Mouse (Mus musculus) embryonic facial prominence, embryonic 14.5 days (tissue): ENCODE results near the gene Slc3a2. TPM values are rescaled to one million over a fixed set of nuclear protein-coding genes. Genes with fewer than 3 reads are reported as not detected.

ENCODE experiments used
- ATAC-seq: fragments of 200-750 bp; cut with Nextera tagmentation; 2 replicates; pipeline ENCODE4 v1.8.0; 2017; ENCODE audit warnings: low read depth, moderate number of reproducible peaks, moderate TSS enrichment
- DNase-seq: peaks from one replicate; pipeline ENCODE4 v3.0.0-alpha.2; 2015; ENCODE audit warnings: low spot score
- H3K27ac ChIP-seq: fragments of 300-500 bp; sonication (generic); replicated peaks from 2 replicates; pipeline ENCODE4 v1.5.1; 2014; ENCODE audit warnings: low read depth, mild to moderate bottlenecking, low read length, moderate library complexity
- H3K27me3 ChIP-seq: fragments of 300-500 bp; sonication (generic); replicated peaks from 2 replicates; pipeline ENCODE4 v1.6.1; 2014; ENCODE audit warnings: low read length; ENCODE audit not compliant: control insufficient read depth, insufficient read depth
- H3K36me3 ChIP-seq: fragments of 300-500 bp; sonication (generic); 2 replicates; pipeline ENCODE4 v1.6.1; 2014; ENCODE audit warnings: low read length, mixed read lengths; ENCODE audit not compliant: control insufficient read depth, insufficient read depth
- H3K4me1 ChIP-seq: fragments of 300-500 bp; sonication (generic); 2 replicates; pipeline ENCODE4 v1.6.1; 2014; ENCODE audit warnings: antibody characterized with exemption, low read length; ENCODE audit not compliant: control insufficient read depth, insufficient read depth
- H3K4me2 ChIP-seq: fragments of 300-500 bp; sonication (generic); 2 replicates; pipeline ENCODE4 v1.6.1; 2014; ENCODE audit warnings: low read depth, mild to moderate bottlenecking, low read length, moderate library complexity, mixed read lengths
- H3K4me3 ChIP-seq: fragments of 300-500 bp; sonication (generic); 2 replicates; pipeline ENCODE4 v1.5.1; 2014; ENCODE audit warnings: low read depth, mild to moderate bottlenecking, low read length
- H3K9ac ChIP-seq: fragments of 300-500 bp; sonication (generic); 2 replicates; pipeline ENCODE4 v1.6.1; 2014; ENCODE audit warnings: low read depth, mild to moderate bottlenecking, low read length, moderate library complexity, mixed read lengths
- H3K9me3 ChIP-seq: fragments of 300-500 bp; sonication (generic); 2 replicates; pipeline ENCODE4 v1.6.1; 2016; ENCODE audit warnings: low read length; ENCODE audit not compliant: control insufficient read depth
- WGBS: fragments of 180-500 bp; shearing (Covaris S2); extraction: QIAGEN DNeasy Blood & Tissue Kit; methylation state at CpG from one replicate; pipeline ENCODE4 v1.1.7; 2014; 5-methylcytosine and 5-hydroxymethylcytosine counted together
- polyA plus RNA-seq: library from polyadenylated mRNA; unstranded; fragments of >200 nt; fragmentation: Nextera tagmentation; extraction: Ambion mirVana; gene quantifications from 2 replicates; pipeline ENCODE4 v1.2.1, GENCODE M21; 2014

Slc3a2 gene
- polyA plus RNA-seq, 1 experiment from 2014 or later: 100 TPM

- DNase-seq: no peak
- no peaks in the 10 kb centered on the region for H3K27me3 ChIP-seq
- H3K9ac ChIP-seq: no peak overlapping the region
- WGBS: 71% methylated on average over 10 of the region's 10 CpGs
- ATAC-seq: no peak
- H3K4me2 ChIP-seq: no peak overlapping the region
- no peaks in the 10 kb centered on the region for H3K9me3 ChIP-seq
- no peak overlapping the region for H3K27ac ChIP-seq
- H3K4me3 ChIP-seq: no peak overlapping the region
- H3K36me3 ChIP-seq: peaks cover 24% of the 10 kb centered on the region
- H3K4me1 ChIP-seq: peaks cover 19% of the 10 kb centered on the region
Measured at GRCm38 (mm10) chr19:8714653-8715481, 8.3 kb downstream of the Slc3a2 start.

- Histone ChIP-seq H3K4me3 (peak overlapping the region; percentile 89), H3K4me1 (peaks cover 19% of the 10 kb centered on the region), H3K9me3 (no peaks in the 10 kb centered on the region), H3K27ac (peak overlapping the region; percentile 94), H3K36me3 (peaks cover 32% of the 10 kb centered on the region), H3K27me3 (no peaks in the 10 kb centered on the region), H3K4me2 (peak overlapping the region; percentile 73), H3K9ac (peak overlapping the region; percentile 93)
- no peak for DNase-seq
- peak; percentile 6; the same call in 1 of the 2 replicates for ATAC-seq
- WGBS: 7% methylated on average over 13 of the region's 13 CpGs
Measured at GRCm38 (mm10) chr19:8713997-8714652, 9.0 kb downstream of the Slc3a2 start.

- peak; percentile 93 for DNase-seq
- H3K9ac ChIP-seq: peak overlapping the region; percentile 93
- no peaks in the 10 kb centered on the region for H3K27me3 ChIP-seq
- peak overlapping the region; percentile 73 for H3K4me2 ChIP-seq
- peak; percentile 91 for ATAC-seq
- peaks cover 19% of the 10 kb centered on the region for H3K4me1 ChIP-seq
- H3K36me3 ChIP-seq: peaks cover 39% of the 10 kb centered on the region
- H3K27ac ChIP-seq: peak overlapping the region; percentile 94
- peak overlapping the region; percentile 89 for H3K4me3 ChIP-seq
- no peaks in the 10 kb centered on the region for H3K9me3 ChIP-seq
- under 1% methylated on average over 30 of the region's 51 CpGs for WGBS
Measured at GRCm38 (mm10) chr19:8713306-8713996, 9.7 kb downstream of the Slc3a2 start.

GRCm38 (mm10) chr19:8712870-8713305, 10.3 kb downstream of the Slc3a2 start:
- H3K4me3 ChIP-seq: peak overlapping the region; percentile 89
- H3K27ac ChIP-seq: peak overlapping the region; percentile 94
- DNase-seq: peak; percentile 91
- peaks cover 19% of the 10 kb centered on the region for H3K4me1 ChIP-seq
- WGBS: 0% methylated on average over 13 of the region's 13 CpGs
- peak; percentile 58 for ATAC-seq
- H3K4me2 ChIP-seq: peak overlapping the region; percentile 73
- H3K9ac ChIP-seq: peak overlapping the region; percentile 93
- peaks cover 44% of the 10 kb centered on the region for H3K36me3 ChIP-seq
- H3K9me3 ChIP-seq: no peaks in the 10 kb centered on the region
- no peaks in the 10 kb centered on the region for H3K27me3 ChIP-seq

GRCm38 (mm10) chr19:8711949-8712869, 11.0 kb downstream of the Slc3a2 start:
- ATAC-seq: no peak
- H3K9ac ChIP-seq: peak overlapping the region; percentile 93

GRCm38 (mm10) chr19:8711506-8711905, 11.7 kb downstream of the Slc3a2 start:
- H3K36me3 ChIP-seq: peaks cover 58% of the 10 kb centered on the region
- H3K4me3 ChIP-seq: peak overlapping the region; percentile 89
- peaks cover 19% of the 10 kb centered on the region for H3K4me1 ChIP-seq
- H3K9me3 ChIP-seq: no peaks in the 10 kb centered on the region
- H3K27me3 ChIP-seq: no peaks in the 10 kb centered on the region
- WGBS: 61% methylated on average over 4 of the region's 4 CpGs
- H3K27ac ChIP-seq: peak overlapping the region; percentile 94
- peak overlapping the region; percentile 73 for H3K4me2 ChIP-seq
- DNase-seq (peak; percentile 62), ATAC-seq (no peak)
- peak overlapping the region; percentile 93 for H3K9ac ChIP-seq

More at GRCm38 (mm10) chr19:8711949-8712869, 11.0 kb downstream of the Slc3a2 start:
- peak overlapping the region; percentile 89 for H3K4me3 ChIP-seq
- H3K27ac ChIP-seq: peak overlapping the region; percentile 94
- no peaks in the 10 kb centered on the region for H3K9me3 ChIP-seq
- DNase-seq: peak; percentile 31
- 48% methylated on average over 10 of the region's 10 CpGs for WGBS
- no peaks in the 10 kb centered on the region for H3K27me3 ChIP-seq
- H3K4me2 ChIP-seq: peak overlapping the region; percentile 73
- peaks cover 19% of the 10 kb centered on the region for H3K4me1 ChIP-seq
- peaks cover 51% of the 10 kb centered on the region for H3K36me3 ChIP-seq

- H3K4me3 ChIP-seq: no peak overlapping the region
- H3K4me1 ChIP-seq: peaks cover 19% of the 10 kb centered on the region
- peak overlapping the region; percentile 45 for H3K27ac ChIP-seq
- peaks cover 61% of the 10 kb centered on the region for H3K36me3 ChIP-seq
- WGBS: 78% methylated on average over 2 of the region's 2 CpGs
- H3K27me3 ChIP-seq: no peaks in the 10 kb centered on the region
- 0 out of 2 replicates have a peak overlapping the region, but pooled peaks have one; percentile 73 for H3K4me2 ChIP-seq
- no peaks in the 10 kb centered on the region for H3K9me3 ChIP-seq
- ATAC-seq (peak; percentile 28), DNase-seq (peak; percentile 93)
- H3K9ac ChIP-seq: no peak overlapping the region
Measured at GRCm38 (mm10) chr19:8710057-8710456, 13.1 kb downstream of the Slc3a2 start.
